Mouse (Mus musculus) forebrain, embryonic 11.5 days (tissue): ENCODE data around the gene Ccnyl1. TPM values are rescaled to one million over a fixed set of nuclear protein-coding genes. Genes with fewer than 3 reads are reported as not detected.

ENCODE experiments used
- ATAC-seq: fragments of 200-750 bp; cut with Nextera tagmentation; replicated peaks from 2 replicates; pipeline ENCODE4 v1.8.0; 2017; ENCODE audit warnings: moderate TSS enrichment; ENCODE audit not compliant: low FRiP score
- DNase-seq: peaks from one replicate; pipeline ENCODE4 v3.0.0-alpha.2; 2017; ENCODE audit warnings: low spot score
- H3K27ac ChIP-seq: fragments of 300-500 bp; sonication (generic); 2 replicates; pipeline ENCODE4 v1.5.1; 2014; ENCODE audit warnings: low read depth, low read length
- H3K27me3 ChIP-seq: fragments of 300-500 bp; sonication (generic); 2 replicates; pipeline ENCODE4 v1.6.1; 2014; ENCODE audit warnings: mild to moderate bottlenecking, low read length, mixed read lengths; ENCODE audit not compliant: control insufficient read depth, insufficient read depth
- H3K36me3 ChIP-seq: fragments of 300-500 bp; sonication (generic); 2 replicates; pipeline ENCODE4 v1.6.1; 2014; ENCODE audit warnings: mild to moderate bottlenecking, low read length, moderate library complexity, mixed read lengths; ENCODE audit not compliant: control insufficient read depth, insufficient read depth
- H3K4me1 ChIP-seq: fragments of 300-500 bp; sonication (generic); replicated peaks from 2 replicates; pipeline ENCODE4 v1.6.1; 2014; ENCODE audit warnings: low read length, mixed read lengths; ENCODE audit not compliant: control insufficient read depth, insufficient read depth
- H3K4me2 ChIP-seq: fragments of 300-500 bp; sonication (generic); 2 replicates; pipeline ENCODE4 v1.6.1; 2014; ENCODE audit warnings: low read depth, mild to moderate bottlenecking, low read length, moderate library complexity, mixed read lengths; ENCODE audit not compliant: severe bottlenecking
- H3K4me3 ChIP-seq: fragments of 300-500 bp; sonication (generic); 2 replicates; pipeline ENCODE4 v1.5.1; 2014; ENCODE audit warnings: low read depth, low read length
- H3K9ac ChIP-seq: fragments of 300-500 bp; sonication (generic); 2 replicates; pipeline ENCODE4 v1.6.1; 2014; ENCODE audit warnings: low read length
- H3K9me3 ChIP-seq: fragments of 300-500 bp; sonication (generic); 2 replicates; pipeline ENCODE4 v1.6.1; 2016; ENCODE audit warnings: low read length, mixed read lengths; ENCODE audit not compliant: control insufficient read depth
- WGBS: fragments of 180-500 bp; shearing (Covaris S2); extraction: QIAGEN DNeasy Blood & Tissue Kit; methylation state at CpG from one replicate; pipeline ENCODE4 v1.1.7; 2014; 5-methylcytosine and 5-hydroxymethylcytosine counted together
- polyA plus RNA-seq: library from polyadenylated mRNA; unstranded; fragments of >200 nt; fragmentation: Nextera tagmentation; extraction: Ambion mirVana; gene quantifications from 2 replicates; pipeline ENCODE4 v1.2.1, GENCODE M21; 2014

Ccnyl1 gene
- polyA plus RNA-seq, 1 experiment from 2014 or later = 10.6 TPM

DNA sequence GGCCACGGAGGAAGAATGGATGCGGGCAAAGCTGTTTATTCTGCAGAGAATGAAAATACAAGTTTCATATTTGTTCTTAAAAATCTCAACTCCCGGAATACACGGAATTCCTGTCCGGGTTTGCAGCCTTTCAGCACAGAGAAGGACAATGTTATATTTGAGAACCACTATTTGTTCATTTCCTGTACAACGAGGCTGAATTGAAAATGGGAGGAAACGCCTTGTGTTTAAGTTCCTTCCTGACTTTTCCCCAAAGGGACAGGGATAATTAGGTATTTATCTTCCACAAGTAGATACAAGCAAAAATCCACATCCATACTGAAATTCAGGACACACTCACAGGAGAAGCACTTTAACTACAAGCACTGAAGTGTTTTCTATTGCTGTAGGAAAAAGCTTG, 31.4 kb upstream of the Ccnyl1 start:
- Histone ChIP-seq H3K27ac (no peak overlapping the region), H3K9me3 (no peaks in the 10 kb centered on the region), H3K9ac (no peak overlapping the region), H3K4me3 (no peak overlapping the region), H3K27me3 (no peaks in the 10 kb centered on the region), H3K36me3 (no peaks in the 10 kb centered on the region), H3K4me1 (no peaks in the 10 kb centered on the region), H3K4me2 (no peak overlapping the region)
- 75% methylated on average over 7 of the region's 7 CpGs for WGBS
- ATAC-seq (no peak), DNase-seq (no peak)

DNA sequence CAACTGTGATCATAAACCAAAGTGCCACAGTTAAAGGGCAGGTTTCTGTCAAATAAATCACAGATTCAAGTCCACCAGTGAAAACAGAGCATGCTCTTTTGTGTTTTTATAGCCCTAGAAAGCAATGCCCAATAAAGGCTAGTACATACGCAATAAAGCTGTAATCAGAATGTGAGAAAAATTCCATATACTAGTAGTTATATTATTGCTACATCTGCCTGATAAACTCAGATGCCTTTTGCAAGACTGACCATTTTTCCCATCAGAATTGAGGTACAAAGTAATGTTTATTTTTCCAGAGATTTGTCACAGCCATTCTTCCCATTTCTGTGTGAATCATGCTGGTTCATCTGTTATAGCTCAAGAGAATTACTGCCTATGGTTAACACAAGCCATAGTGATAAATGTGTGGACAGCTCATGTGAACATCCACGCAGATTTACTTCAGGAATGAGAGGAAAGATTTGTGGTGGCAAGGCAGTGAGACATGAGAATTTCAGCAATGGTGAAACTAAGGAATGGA, 23.1 kb upstream of the Ccnyl1 start:
- ATAC-seq (no peak), DNase-seq (no peak)
- no peaks in the 10 kb centered on the region for H3K9me3 ChIP-seq
- H3K27ac ChIP-seq = no peak overlapping the region
- no peak overlapping the region for H3K9ac ChIP-seq
- H3K4me3 ChIP-seq = no peak overlapping the region
- 93% methylated on average over 2 of the region's 2 CpGs for WGBS
- no peak overlapping the region for H3K4me2 ChIP-seq
- H3K36me3 ChIP-seq = no peaks in the 10 kb centered on the region
- no peaks in the 10 kb centered on the region for H3K27me3 ChIP-seq
- no peaks in the 10 kb centered on the region for H3K4me1 ChIP-seq

DNA sequence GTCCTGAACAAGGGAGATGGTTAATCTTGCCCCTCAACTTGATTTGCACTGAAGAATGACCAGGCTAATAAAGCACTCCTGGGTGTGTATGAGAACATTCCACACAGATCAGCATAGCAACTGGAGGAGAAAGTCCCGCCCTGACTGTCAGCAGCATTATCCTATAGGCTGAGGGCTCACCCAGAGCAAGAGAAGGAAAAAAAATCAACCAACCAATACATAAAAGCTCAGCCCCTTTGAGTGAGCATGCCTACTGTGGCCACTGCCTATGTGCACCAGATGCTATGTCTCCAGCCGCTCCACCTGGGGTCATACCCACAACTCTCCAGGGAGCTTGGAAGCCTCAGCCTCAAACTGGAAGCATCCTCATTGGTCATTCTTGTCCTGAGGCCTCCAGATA, 20.8 kb upstream of the Ccnyl1 start:
- 84% methylated on average over 2 of the region's 2 CpGs for WGBS
- Histone ChIP-seq H3K9me3 (no peaks in the 10 kb centered on the region), H3K9ac (no peak overlapping the region), H3K27me3 (no peaks in the 10 kb centered on the region), H3K4me1 (no peaks in the 10 kb centered on the region), H3K4me2 (no peak overlapping the region), H3K27ac (no peak overlapping the region), H3K4me3 (no peak overlapping the region), H3K36me3 (no peaks in the 10 kb centered on the region)
- DNase-seq (no peak), ATAC-seq (no peak)

DNA sequence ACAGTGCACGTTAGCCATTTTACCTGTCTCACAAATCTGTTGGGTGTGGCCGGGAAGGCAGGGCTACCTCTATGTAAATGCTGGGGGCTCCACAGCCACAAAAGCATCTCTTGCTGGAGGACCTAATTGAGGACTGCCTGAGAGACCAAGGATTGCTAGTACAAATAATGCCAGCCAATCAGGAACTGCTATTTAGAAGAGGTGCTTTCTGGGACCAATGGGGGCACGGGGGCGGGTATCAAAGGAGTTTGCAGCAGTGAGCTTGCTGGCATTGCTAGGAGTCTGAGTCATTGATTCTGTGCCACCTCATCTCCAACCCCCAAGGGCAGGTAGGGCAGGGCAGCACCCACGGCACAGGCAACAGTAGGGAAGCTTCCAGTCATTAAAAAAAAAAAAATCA, 16.3 kb upstream of the Ccnyl1 start:
- DNase-seq (no peak), ATAC-seq (no peak)
- no peaks in the 10 kb centered on the region for H3K36me3 ChIP-seq
- 88% methylated on average over 5 of the region's 5 CpGs for WGBS
- H3K27me3 ChIP-seq = no peaks in the 10 kb centered on the region
- H3K4me3 ChIP-seq = no peak overlapping the region
- no peak overlapping the region for H3K9ac ChIP-seq
- no peaks in the 10 kb centered on the region for H3K4me1 ChIP-seq
- H3K4me2 ChIP-seq = no peak overlapping the region
- no peaks in the 10 kb centered on the region for H3K9me3 ChIP-seq
- H3K27ac ChIP-seq = no peak overlapping the region

DNA sequence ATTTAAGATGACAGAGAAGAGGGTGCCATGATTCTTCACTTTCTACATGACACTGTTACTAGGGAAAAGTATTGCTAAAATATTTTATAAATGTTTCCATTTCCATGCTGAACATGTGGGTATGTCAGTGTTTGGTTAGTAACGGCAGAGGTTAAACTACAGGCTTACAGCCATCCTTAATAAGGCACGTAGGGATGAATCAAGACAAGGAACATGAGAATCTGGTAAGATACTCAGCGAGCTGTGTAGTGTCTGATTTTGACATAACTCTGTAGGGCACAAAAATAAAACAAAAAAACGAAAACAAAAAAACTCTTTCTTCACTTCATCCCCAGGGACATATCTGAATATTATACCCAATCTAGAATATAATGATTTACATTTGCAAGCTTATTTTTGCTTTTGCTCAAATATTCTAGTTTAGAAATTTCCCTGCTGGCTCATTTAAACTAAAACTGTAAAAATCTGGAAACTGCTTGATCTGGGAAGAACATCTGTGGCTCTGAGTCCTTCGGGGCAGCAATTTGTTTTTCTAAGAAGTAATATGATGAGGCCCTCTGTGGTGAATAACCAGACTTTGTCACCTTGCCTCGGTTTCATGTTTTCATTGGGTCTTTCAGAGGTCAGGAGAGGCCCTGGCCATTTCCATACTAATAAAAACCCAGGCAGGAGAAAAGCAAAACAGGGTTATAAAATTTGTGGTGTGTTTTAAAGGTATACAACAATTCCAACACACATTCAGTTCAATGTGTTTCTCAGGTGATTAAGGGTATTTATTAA, 14.0 kb upstream of the Ccnyl1 start:
- ATAC-seq (no peak), DNase-seq (no peak)
- WGBS = 75% methylated on average over 6 of the region's 6 CpGs

DNA sequence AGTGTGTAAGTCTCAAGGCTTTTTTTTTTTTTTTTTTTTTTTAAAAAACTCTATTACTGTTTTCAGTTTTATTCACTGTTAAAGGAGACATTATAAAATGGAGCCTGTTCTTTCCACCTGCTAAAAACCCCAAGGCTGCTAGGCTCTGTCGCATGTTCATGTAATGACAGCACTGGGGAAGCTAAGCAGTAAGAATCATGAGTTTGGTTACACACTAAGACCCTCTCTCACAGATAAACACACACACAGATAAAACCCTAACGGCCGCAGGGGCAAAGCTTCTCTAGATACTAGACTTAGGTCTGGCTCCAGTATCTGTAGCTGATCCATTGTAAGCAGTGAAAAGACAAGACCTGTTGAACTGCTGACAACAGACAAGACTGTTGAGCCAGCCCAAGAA, 8.8 kb upstream of the Ccnyl1 start:
- Histone ChIP-seq H3K4me1 (no peaks in the 10 kb centered on the region), H3K27ac (no peak overlapping the region), H3K9ac (no peak overlapping the region), H3K4me3 (no peak overlapping the region), H3K9me3 (no peaks in the 10 kb centered on the region), H3K4me2 (no peak overlapping the region), H3K36me3 (no peaks in the 10 kb centered on the region), H3K27me3 (no peaks in the 10 kb centered on the region)
- 95% methylated on average over 3 of the region's 3 CpGs for WGBS
- DNase-seq = no peak
- ATAC-seq = no peak

More for the DNA sequence above, 14.0 kb upstream of the Ccnyl1 start:
- H3K27ac ChIP-seq = no peak overlapping the region
- no peak overlapping the region for H3K9ac ChIP-seq
- H3K9me3 ChIP-seq = no peaks in the 10 kb centered on the region
- H3K4me3 ChIP-seq = no peak overlapping the region
- no peaks in the 10 kb centered on the region for H3K36me3 ChIP-seq
- no peaks in the 10 kb centered on the region for H3K27me3 ChIP-seq
- no peaks in the 10 kb centered on the region for H3K4me1 ChIP-seq
- no peak overlapping the region for H3K4me2 ChIP-seq

DNA sequence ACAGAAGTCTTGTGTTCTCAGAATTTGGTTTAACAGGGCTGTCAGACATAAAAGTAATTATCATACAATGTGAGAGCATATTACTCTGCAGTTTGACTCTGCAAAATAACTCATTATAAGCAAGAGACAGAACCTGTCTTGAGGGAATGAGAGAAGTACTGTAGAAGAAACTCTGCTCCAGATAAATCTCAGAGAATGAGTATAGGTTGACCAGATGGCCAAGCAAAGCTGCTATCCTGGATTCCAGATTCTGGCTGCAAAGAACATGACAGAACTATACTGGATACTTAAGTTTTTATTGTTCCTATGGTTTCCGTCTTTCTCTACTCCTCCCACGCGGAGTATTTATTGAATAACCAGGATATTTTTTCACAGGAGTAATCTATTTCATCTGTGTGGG, 7.2 kb upstream of the Ccnyl1 start:
- Histone ChIP-seq H3K4me1 (no peaks in the 10 kb centered on the region), H3K4me3 (no peak overlapping the region), H3K9ac (no peak overlapping the region), H3K27ac (no peak overlapping the region), H3K9me3 (no peaks in the 10 kb centered on the region), H3K27me3 (no peaks in the 10 kb centered on the region), H3K4me2 (no peak overlapping the region), H3K36me3 (no peaks in the 10 kb centered on the region)
- WGBS = 97% methylated on average over 3 of the region's 3 CpGs
- DNase-seq (no peak), ATAC-seq (no peak)

DNA sequence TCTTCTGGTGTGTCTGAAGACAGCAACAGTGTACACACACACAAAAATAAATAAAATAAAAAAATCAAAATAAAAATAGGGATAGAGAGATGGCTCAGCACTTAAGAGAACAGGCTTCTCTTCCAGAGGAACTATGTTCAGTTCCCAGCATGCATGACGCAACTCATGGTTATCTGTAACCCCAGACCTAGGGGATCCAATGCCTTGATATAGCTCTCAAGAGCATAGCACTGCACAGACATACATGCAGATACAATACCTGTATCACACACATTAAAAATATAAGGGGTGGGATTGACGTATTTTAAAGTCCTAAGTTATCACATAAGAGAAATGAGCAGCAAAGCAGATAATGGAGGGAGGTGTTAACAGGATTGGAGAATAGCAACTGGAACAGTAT, 5.8 kb upstream of the Ccnyl1 start:
- ATAC-seq = no peak
- H3K27ac ChIP-seq = no peak overlapping the region
- H3K27me3 ChIP-seq = no peaks in the 10 kb centered on the region
- H3K4me1 ChIP-seq = no peaks in the 10 kb centered on the region
- H3K36me3 ChIP-seq = no peaks in the 10 kb centered on the region
- H3K4me3 ChIP-seq = no peak overlapping the region
- no peaks in the 10 kb centered on the region for H3K9me3 ChIP-seq
- no peak overlapping the region for H3K9ac ChIP-seq
- H3K4me2 ChIP-seq = no peak overlapping the region
- 93% methylated on average over 2 of the region's 2 CpGs for WGBS
- DNase-seq = no peak

DNA sequence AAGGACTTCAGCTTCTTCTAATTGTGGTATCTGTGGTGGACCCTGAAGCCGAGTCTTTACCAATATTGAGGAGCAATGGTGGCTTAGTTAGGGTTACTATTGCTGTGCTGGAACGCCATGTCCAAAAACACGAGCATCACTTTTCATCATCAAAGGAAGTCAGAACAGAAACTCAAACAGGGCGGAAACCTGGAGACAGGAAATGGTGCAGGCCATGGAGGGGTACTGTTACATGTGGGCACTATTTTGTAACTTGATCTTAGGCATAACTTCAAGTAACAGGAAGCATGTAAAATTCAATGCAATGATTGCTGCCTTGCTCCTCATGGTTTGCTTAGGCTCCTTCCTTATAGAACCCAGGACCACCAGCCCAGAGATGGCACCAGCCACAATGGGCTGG, 2.2 kb upstream of the Ccnyl1 start:
- WGBS = 87% methylated on average over 4 of the region's 4 CpGs
- no peaks in the 10 kb centered on the region for H3K27me3 ChIP-seq

More for the DNA sequence above, 2.2 kb upstream of the Ccnyl1 start:
- Histone ChIP-seq H3K9me3 (no peaks in the 10 kb centered on the region), H3K27ac (no peak overlapping the region), H3K4me3 (no peak overlapping the region), H3K4me1 (no peaks in the 10 kb centered on the region; the same call in 1 of the 2 replicates), H3K4me2 (no peak overlapping the region), H3K9ac (no peak overlapping the region), H3K36me3 (no peaks in the 10 kb centered on the region)
- DNase-seq (no peak), ATAC-seq (no peak)
